Mouse (Mus musculus) liver, adult 2 months (tissue): Measurements from ENCODE around the gene Gm28051.
A peak's percentile ranks its signal among the peaks of the same experiment; 100 is the strongest.

ENCODE experiments used
- CTCF ChIP-seq: fragments of 200-500 bp; IDR thresholded peaks from 2 replicates; pipeline ENCODE4 v1.5.1; 2011; ENCODE audit warnings: low read depth, low read length, control low read depth
- POLR2A ChIP-seq: fragments of 200-500 bp; IDR thresholded peaks from 2 replicates; pipeline ENCODE4 v1.6.1; 2011; ENCODE audit warnings: low read length, control low read depth; ENCODE audit not compliant: insufficient read depth; ENCODE audit errors: extremely low read depth

DNA sequence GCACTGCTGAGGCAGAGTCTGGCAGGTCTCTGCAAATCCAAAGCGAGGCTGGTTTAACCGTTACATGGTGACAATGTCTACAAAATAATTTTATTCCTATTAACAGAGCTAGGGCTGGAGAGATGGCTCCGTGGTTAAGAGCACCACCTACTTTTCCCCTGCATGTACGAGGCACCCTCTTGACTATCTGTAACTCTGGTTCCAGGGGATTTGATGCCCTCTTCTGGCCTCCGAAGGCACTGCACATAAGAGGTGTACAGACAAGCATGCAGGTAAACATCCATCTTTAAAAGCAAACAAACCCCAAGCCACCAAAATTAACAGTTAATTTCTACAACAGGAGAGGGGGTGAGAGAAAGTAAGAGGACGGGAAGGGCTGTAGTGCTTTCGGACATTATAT, 1.3 kb downstream of the Gm28051 start:
- TF ChIP-seq CTCF (peak; percentile 30; the same call in 1 of the 2 replicates), POLR2A (no peak)
